ENCODE assay signal across 8 mouse cellular contexts in the genomic region with DNA sequence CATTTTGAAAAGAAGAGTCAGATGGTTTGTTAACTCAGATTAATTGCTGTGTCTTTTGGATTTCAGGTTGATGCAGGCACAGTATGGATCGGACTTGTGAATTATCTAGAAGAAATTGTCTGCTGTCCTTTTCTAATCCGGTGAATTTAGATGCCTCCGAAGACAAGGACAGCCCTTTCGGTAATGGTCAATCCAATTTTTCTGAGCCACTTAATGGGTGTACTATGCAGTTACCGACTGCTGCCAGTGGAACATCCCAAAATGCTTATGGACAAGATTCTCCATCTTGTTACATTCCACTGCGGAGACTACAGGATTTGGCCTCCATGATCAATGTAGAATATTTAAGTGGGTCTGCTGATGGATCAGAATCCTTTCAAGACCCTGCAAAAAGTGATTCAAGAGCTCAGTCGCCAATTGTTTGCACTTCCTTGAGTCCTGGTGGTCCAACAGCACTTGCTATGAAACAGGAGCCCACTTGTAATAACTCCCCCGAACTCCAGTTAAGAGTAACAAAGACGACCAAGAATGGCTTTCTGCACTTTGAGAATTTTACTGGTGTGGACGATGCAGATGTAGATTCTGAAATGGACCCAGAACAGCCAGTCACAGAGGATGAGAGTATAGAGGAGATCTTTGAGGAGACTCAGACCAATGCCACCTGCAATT. TPM values are rescaled to one million over a fixed set of nuclear protein-coding genes. Genes with fewer than 3 reads are reported as not detected.
DNase-seq lines count a peak whose midpoint lies in the region; ATAC-seq and TF ChIP-seq lines count a peak whose summit lies in the region.

No protein-coding gene starts in this region.

- TF ChIP-seq POLR2A in cerebellum, adult 2 months (IDR thresholded peaks at IDR 0.05; ENCODE audit: borderline replicate concordance, insufficient read depth, low read length): no peak

- H3K4me2 ChIP-seq in limb, embryonic 13.5 days (replicated peaks): peak overlapping the region; percentile 68
- peak overlapping the region; percentile 94 for H3K4me2 ChIP-seq in stomach, embryonic 14.5 days (replicated peaks; ENCODE audit: low read depth, low read length)

- ATAC-seq in megakaryocyte, adult 5-6 weeks (ENCODE audit: poor library complexity, severe bottlenecking): no peak
- no peak for ATAC-seq in limb, embryonic 13.5 days (ENCODE audit: low FRiP score, low read depth)
- no peak for ATAC-seq in stomach, embryonic 14.5 days (ENCODE audit: insufficient number of reproducible peaks, insufficient read depth, low FRiP score, low read depth)

- no peak for TF ChIP-seq CTCF in cerebellum, adult 2 months (IDR thresholded peaks at IDR 0.05; ENCODE audit: borderline replicate concordance, insufficient read depth, low read depth, low read length)

- DNase-seq in cerebellum, adult 2 months: no peak
- DNase-seq in cerebellum, postnatal 36 days: no peak
- DNase-seq in gastrocnemius, postnatal 4 days (ENCODE audit: low spot score in 2 of 2): no peak
- DNase-seq in B cell, adult 2 months: no peak

- peaks cover 60% of the 10 kb centered on the region for H3K36me3 ChIP-seq in megakaryocyte, embryonic 14.5 days (replicated peaks; ENCODE audit: low read length)
- H3K36me3 ChIP-seq in limb, embryonic 13.5 days: peaks cover 44% of the 10 kb centered on the region
- H3K36me3 ChIP-seq in stomach, embryonic 14.5 days (ENCODE audit: control insufficient read depth, insufficient read depth, low read length): peaks cover 39% of the 10 kb centered on the region

- H3K27ac ChIP-seq in cerebellum, adult 2 months (ENCODE audit: insufficient read depth, low read length): peak overlapping the region; percentile 97
- peak overlapping the region; percentile 99 for H3K27ac ChIP-seq in limb, embryonic 13.5 days
- H3K27ac ChIP-seq in stomach, embryonic 14.5 days (ENCODE audit: low read length): peak overlapping the region; percentile 99; the same call in 1 of the 2 replicates

- peaks cover 13% of the 10 kb centered on the region; the same call in 1 of the 2 replicates for H3K4me1 ChIP-seq in cerebellum, adult 2 months (ENCODE audit: control insufficient read depth, insufficient read depth, low read length)
- peaks cover 65% of the 10 kb centered on the region for H3K4me1 ChIP-seq in megakaryocyte, embryonic 14.5 days
- H3K4me1 ChIP-seq in limb, embryonic 13.5 days: peaks cover 61% of the 10 kb centered on the region
- H3K4me1 ChIP-seq in stomach, embryonic 14.5 days (ENCODE audit: control insufficient read depth, insufficient read depth, low read length): peaks cover 45% of the 10 kb centered on the region

- peaks cover 28% of the 10 kb centered on the region for H3K9me3 ChIP-seq in megakaryocyte, embryonic 14.5 days
- H3K9me3 ChIP-seq in limb, embryonic 13.5 days: no peaks in the 10 kb centered on the region
- no peaks in the 10 kb centered on the region for H3K9me3 ChIP-seq in stomach, embryonic 14.5 days (ENCODE audit: control insufficient read depth, low read depth, low read length)

- 49% methylated on average over 10 of the region's 10 CpGs for WGBS in cerebellum, adult 2 months
- WGBS in limb, embryonic 13.5 days: 55% methylated on average over 10 of the region's 10 CpGs
- WGBS in stomach, embryonic 14.5 days: 53% methylated on average over 10 of the region's 10 CpGs

- peak overlapping the region; percentile 95 for H3K9ac ChIP-seq in limb, embryonic 13.5 days
- peak overlapping the region; percentile 95 for H3K9ac ChIP-seq in stomach, embryonic 14.5 days (replicated peaks; ENCODE audit: low read depth, low read length)

- H3K27me3 ChIP-seq in cerebellum, adult 2 months (ENCODE audit: control insufficient read depth, insufficient read depth, low read length): no peaks in the 10 kb centered on the region
- H3K27me3 ChIP-seq in megakaryocyte, embryonic 14.5 days (replicated peaks): no peaks in the 10 kb centered on the region
- H3K27me3 ChIP-seq in limb, embryonic 13.5 days: no peaks in the 10 kb centered on the region
- no peaks in the 10 kb centered on the region for H3K27me3 ChIP-seq in stomach, embryonic 14.5 days (ENCODE audit: control insufficient read depth, insufficient read depth, low read length)

- H3K4me3 ChIP-seq in cerebellum, adult 2 months (replicated peaks; ENCODE audit: insufficient read depth, low read depth, low read length): peak overlapping the region; percentile 87
- H3K4me3 ChIP-seq in megakaryocyte, embryonic 14.5 days (replicated peaks): peak overlapping the region; percentile 99
- H3K4me3 ChIP-seq in limb, embryonic 13.5 days: peak overlapping the region; percentile 81
- H3K4me3 ChIP-seq in stomach, embryonic 14.5 days (ENCODE audit: low read depth, low read length): peak overlapping the region; percentile 81

RNA-seq across cellular contexts. Expression of gene Nsd1, which starts 3.7 kb away (rescaled TPM):
- 47.5 and 49.5 TPM in 2 replicates for polyA plus RNA-seq in cerebellum, adult 2 months (2012; rRNA removed)
- polyA plus RNA-seq in megakaryocyte, embryonic 14.5 days (2012; ENCODE audit: insufficient read depth, low replicate concordance): 2.5 and 2.7 TPM in 2 replicates
- 68.2 TPM in 2 replicates for total RNA-seq in megakaryocyte, adult 5-6 weeks (2015)
- 71.6 and 83.6 TPM in 2 replicates for total RNA-seq in megakaryocyte, adult 5-6 weeks (2017)
- 80.4 and 82.4 TPM in 2 replicates for polyA plus RNA-seq in limb, embryonic 13.5 days (2015; fragmentation: Nextera tagmentation; extraction: Ambion mirVana)
- polyA plus RNA-seq in stomach, embryonic 14.5 days (2014; fragmentation: Nextera tagmentation; extraction: Ambion mirVana): 96.3 and 97.6 TPM in 2 replicates
- total RNA-seq in gastrocnemius, postnatal 4 days (2021): 100 to 1,000 TPM; 114 to 127 TPM

Comparison
In these comparisons a context has a peak if more than half of its experiments do, and no peak if none do; other contexts are left out.
1. RNA of gene Nsd1, which starts 3.7 kb away (polyA plus RNA-seq): 96.3 to 97.6 TPM in stomach, embryonic 14.5 days, 80.4 to 82.4 TPM in limb, embryonic 13.5 days and 47.5 to 49.5 TPM in cerebellum, adult 2 months; 2.5 to 2.7 TPM in megakaryocyte, embryonic 14.5 days; every median in the first group is over 10 times any median in the second.
2. Peak in every context shown above with its lines, with median percentiles within 50 percentile points of each other: H3K27ac ChIP-seq and H3K4me3 ChIP-seq.